Mouse (Mus musculus) heart, embryonic 14.5 days (tissue): Measurements from ENCODE around the gene Hsd17b11. TPM values are rescaled to one million over a fixed set of nuclear protein-coding genes. Genes with fewer than 3 reads are reported as not detected.
A peak's percentile ranks its signal among the peaks of the same experiment; 100 is the strongest.

ENCODE experiments used
- ATAC-seq: fragments of 200-750 bp; cut with Nextera tagmentation; 2 replicates; pipeline ENCODE4 v1.8.0; 2017; ENCODE audit warnings: low read depth, moderate TSS enrichment; ENCODE audit not compliant: insufficient number of reproducible peaks, insufficient read depth, low FRiP score
- H3K27ac ChIP-seq, 2 experiments: fragments of 200-500 bp in 1 of 2; fragments of 300-500 bp in 1 of 2; sonication (generic) in 1 of 2; replicated peaks in 1 of 2; 2 replicates each; pipeline ENCODE4 v1.5.1; 2012 to 2014; ENCODE audit warnings: low read depth in 2 of 2, low read length in 2 of 2, control low read depth in 1 of 2, mild to moderate bottlenecking in 1 of 2, mixed read lengths in 1 of 2; ENCODE audit not compliant: control insufficient read depth in 1 of 2, insufficient read depth in 1 of 2
- H3K27me3 ChIP-seq: fragments of 300-500 bp; sonication (generic); 2 replicates; pipeline ENCODE4 v1.6.1; 2014; ENCODE audit warnings: mild to moderate bottlenecking, low read length, control low read depth; ENCODE audit not compliant: control insufficient read depth, insufficient read depth
- H3K36me3 ChIP-seq: fragments of 300-500 bp; sonication (generic); 2 replicates; pipeline ENCODE4 v1.6.1; 2014; ENCODE audit warnings: mild to moderate bottlenecking, control low read depth, low read length, mixed read lengths; ENCODE audit not compliant: control insufficient read depth, insufficient read depth
- H3K4me1 ChIP-seq, 2 experiments: fragments of 200-500 bp in 1 of 2; fragments of 300-500 bp in 1 of 2; sonication (generic) in 1 of 2; 2 replicates each; pipeline ENCODE4 v1.6.1; 2012 to 2014; ENCODE audit warnings: low read length in 2 of 2, control low read depth in 1 of 2, mixed read lengths in 1 of 2; ENCODE audit not compliant: control insufficient read depth in 2 of 2, insufficient read depth in 2 of 2
- H3K4me2 ChIP-seq: fragments of 300-500 bp; sonication (generic); 2 replicates; pipeline ENCODE4 v1.6.1; 2014; ENCODE audit warnings: mild to moderate bottlenecking, low read length
- H3K4me3 ChIP-seq, 2 experiments: fragments of 200-500 bp in 1 of 2; fragments of 300-500 bp in 1 of 2; sonication (generic) in 1 of 2; 2 replicates each; pipeline ENCODE4 v1.5.1; 2012 to 2014; ENCODE audit warnings: low read length in 2 of 2, mild to moderate bottlenecking in 2 of 2, control low read depth in 1 of 2, low read depth in 1 of 2, moderate library complexity in 1 of 2; ENCODE audit not compliant: control insufficient read depth in 1 of 2, insufficient read depth in 1 of 2
- H3K9ac ChIP-seq: fragments of 300-500 bp; sonication (generic); 2 replicates; pipeline ENCODE4 v1.6.1; 2014; ENCODE audit warnings: mild to moderate bottlenecking, low read length
- H3K9me3 ChIP-seq: fragments of 300-500 bp; sonication (generic); 2 replicates; pipeline ENCODE4 v1.6.1; 2016; ENCODE audit warnings: low read length, control low read depth; ENCODE audit not compliant: control insufficient read depth
- WGBS: fragments of 180-500 bp; shearing (Covaris S2); extraction: QIAGEN DNeasy Blood & Tissue Kit; methylation state at CpG from one replicate; pipeline ENCODE4 v1.1.7; 2014; 5-methylcytosine and 5-hydroxymethylcytosine counted together
- polyA plus RNA-seq: library from polyadenylated mRNA; unstranded; fragments of >200 nt; fragmentation: Nextera tagmentation; extraction: Ambion mirVana; gene quantifications from 2 replicates; pipeline ENCODE4 v1.2.1, GENCODE M21; 2014

The Hsd17b11 gene
- 4.1 and 5.4 TPM in 2 replicates for polyA plus RNA-seq

- ATAC-seq, result peak; percentile 94
- H3K9me3 ChIP-seq, result no peaks in the 10 kb centered on the region
- peak within 1 kb of the TSS; percentile 83 for H3K9ac ChIP-seq
- no peaks in the 10 kb centered on the region for H3K27me3 ChIP-seq
- H3K4me1 ChIP-seq, result peaks cover 16 to 31% of the 10 kb centered on the region in 2 experiments
- peak within 1 kb of the TSS; percentile 83 to 98 for H3K27ac ChIP-seq
- 1% methylated on average over 31 of the region's 31 CpGs for WGBS
- H3K4me3 ChIP-seq, result peak within 1 kb of the TSS; percentile 61 to 86
- H3K36me3 ChIP-seq, result peaks cover 15% of the 10 kb centered on the region
- H3K4me2 ChIP-seq, result peak within 1 kb of the TSS; percentile 71
These were observed at the start of gene Hsd17b11 for GRCm38 (mm10) chr5:104021597-104022378. TSS of gene Hsd17b11 (minus strand) at chr5:104021919.

GRCm38 (mm10) chr5:104071048-104071447 is 49.3 kb upstream of the Hsd17b11 start:
- no peak for ATAC-seq
- no peaks in the 10 kb centered on the region for H3K9me3 ChIP-seq
- peaks cover 5 to 7% of the 10 kb centered on the region in 2 experiments; a peak in 2 of 4 replicates for H3K4me1 ChIP-seq
- no peak overlapping the region for H3K9ac ChIP-seq
- 73% methylated on average over 4 of the region's 4 CpGs for WGBS
- no peak overlapping the region for H3K27ac ChIP-seq
- H3K4me3 ChIP-seq, result no peak overlapping the region
- H3K27me3 ChIP-seq, result no peaks in the 10 kb centered on the region; the same call in 1 of the 2 replicates
- no peaks in the 10 kb centered on the region for H3K36me3 ChIP-seq
- H3K4me2 ChIP-seq, result no peak overlapping the region

- no peaks in the 10 kb centered on the region for H3K27me3 ChIP-seq
- no peak overlapping the region for H3K9ac ChIP-seq
- 79% methylated on average over 7 of the region's 7 CpGs for WGBS
- no peak overlapping the region for H3K27ac ChIP-seq
- no peak overlapping the region for H3K4me2 ChIP-seq
- no peak for ATAC-seq
- peaks cover 13% of the 10 kb centered on the region for H3K36me3 ChIP-seq
- peaks cover 2 to 5% of the 10 kb centered on the region in 2 experiments; a peak in 1 of 4 replicates for H3K4me1 ChIP-seq
- no peaks in the 10 kb centered on the region for H3K9me3 ChIP-seq
- H3K4me3 ChIP-seq, result no peak overlapping the region
These were observed 47.0 kb upstream of the Hsd17b11 start for GRCm38 (mm10) chr5:104068751-104069150.

- Histone ChIP-seq H3K9ac (no peak overlapping the region), H3K4me2 (no peak overlapping the region), H3K27ac (no peak overlapping the region), H3K4me3 (no peak overlapping the region), H3K27me3 (no peaks in the 10 kb centered on the region), H3K9me3 (no peaks in the 10 kb centered on the region), H3K36me3 (peaks cover 70% of the 10 kb centered on the region), H3K4me1 (no peaks in the 10 kb centered on the region)
- 87% methylated on average over 11 of the region's 11 CpGs for WGBS
- ATAC-seq, result no peak
These were observed 41.2 kb upstream of the Hsd17b11 start for GRCm38 (mm10) chr5:104062773-104063551.

- no peak overlapping the region for H3K4me3 ChIP-seq
- H3K9ac ChIP-seq, result no peak overlapping the region
- no peaks in the 10 kb centered on the region for H3K9me3 ChIP-seq
- no peak for ATAC-seq
- no peak overlapping the region for H3K4me2 ChIP-seq
- H3K4me1 ChIP-seq, result no peaks in the 10 kb centered on the region
- no peaks in the 10 kb centered on the region for H3K27me3 ChIP-seq
- 84% methylated on average over 13 of the region's 13 CpGs for WGBS
- no peak overlapping the region for H3K27ac ChIP-seq
- H3K36me3 ChIP-seq, result peaks cover 71% of the 10 kb centered on the region
These were observed 40.4 kb upstream of the Hsd17b11 start for GRCm38 (mm10) chr5:104061936-104062772.

- peaks cover 79% of the 10 kb centered on the region for H3K36me3 ChIP-seq
- WGBS, result 94% methylated on average over 5 of the region's 5 CpGs
- no peaks in the 10 kb centered on the region for H3K4me1 ChIP-seq
- H3K9ac ChIP-seq, result no peak overlapping the region
- H3K9me3 ChIP-seq, result no peaks in the 10 kb centered on the region
- ATAC-seq, result no peak
- H3K27ac ChIP-seq, result no peak overlapping the region
- no peaks in the 10 kb centered on the region for H3K27me3 ChIP-seq
- no peak overlapping the region for H3K4me2 ChIP-seq
- no peak overlapping the region for H3K4me3 ChIP-seq
These were observed 38.7 kb upstream of the Hsd17b11 start for GRCm38 (mm10) chr5:104060429-104060828.

- H3K9ac ChIP-seq, result no peak overlapping the region
- ATAC-seq, result no peak
- H3K4me1 ChIP-seq, result no peaks in the 10 kb centered on the region
- no peak overlapping the region for H3K27ac ChIP-seq
- WGBS, result 83% methylated on average over 9 of the region's 9 CpGs
- peaks cover 80% of the 10 kb centered on the region for H3K36me3 ChIP-seq
- no peaks in the 10 kb centered on the region for H3K9me3 ChIP-seq
- no peaks in the 10 kb centered on the region for H3K27me3 ChIP-seq
- H3K4me2 ChIP-seq, result no peak overlapping the region
- no peak overlapping the region for H3K4me3 ChIP-seq
These were observed 37.9 kb upstream of the Hsd17b11 start for GRCm38 (mm10) chr5:104059628-104060027.
